Mouse (Mus musculus): Measurements from ENCODE around the gene Dnaaf3. TPM values are rescaled to one million over a fixed set of nuclear protein-coding genes. Genes with fewer than 3 reads are reported as not detected.

Dnaaf3 gene
- polyA plus RNA-seq, 1 experiment = 1.4 TPM

GRCm38 (mm10) chr7:4523205-4524130 is 8.8 kb downstream of the Dnaaf3 start:
- no peak for DNase-seq (ENCODE audit: extremely low spot score in 1 of 2, low spot score in 1 of 2)

GRCm38 (mm10) chr7:4522292-4522691 is 10.0 kb downstream of the Dnaaf3 start:
- no peak for DNase-seq (ENCODE audit: extremely low spot score in 1 of 2, low spot score in 1 of 2)

GRCm38 (mm10) chr7:4521231-4522003 is 10.8 kb downstream of the Dnaaf3 start:
- no peak for DNase-seq (ENCODE audit: extremely low spot score in 1 of 2, low spot score in 1 of 2)

- DNase-seq (ENCODE audit: extremely low spot score in 1 of 2, low spot score in 1 of 2) = no peak
These were observed 13.8 kb downstream of the Dnaaf3 start for GRCm38 (mm10) chr7:4518487-4518886.

GRCm38 (mm10) chr7:4516332-4517050 is 15.8 kb downstream of the Dnaaf3 start, which contains the start of gene Tnnt1:
Gene Tnnt1 (minus strand): TSS chr7:4516382.
- no peak for DNase-seq (ENCODE audit: extremely low spot score in 1 of 2, low spot score in 1 of 2)

GRCm38 (mm10) chr7:4515853-4516252 is 16.4 kb downstream of the Dnaaf3 start:
- no peak for DNase-seq (ENCODE audit: extremely low spot score in 1 of 2, low spot score in 1 of 2)

- no peak for DNase-seq (ENCODE audit: extremely low spot score in 1 of 2, low spot score in 1 of 2)
These were observed 18.2 kb downstream of the Dnaaf3 start for GRCm38 (mm10) chr7:4513829-4514712.

- peak in 1 of 2 experiments; percentile 51 for DNase-seq (ENCODE audit: extremely low spot score in 1 of 2, low spot score in 1 of 2)
These were observed 19.0 kb downstream of the Dnaaf3 start for GRCm38 (mm10) chr7:4513236-4513635.

- no peak for DNase-seq (ENCODE audit: extremely low spot score in 1 of 2, low spot score in 1 of 2)
These were observed 20.6 kb downstream of the Dnaaf3 start for GRCm38 (mm10) chr7:4511489-4512224.

GRCm38 (mm10) chr7:4509863-4510608 is 22.2 kb downstream of the Dnaaf3 start:
- peak in 1 of 2 experiments; percentile 71 for DNase-seq (ENCODE audit: extremely low spot score in 1 of 2, low spot score in 1 of 2)

GRCm38 (mm10) chr7:4508739-4509116 is 23.5 kb downstream of the Dnaaf3 start:
- DNase-seq (ENCODE audit: extremely low spot score in 1 of 2, low spot score in 1 of 2) = no peak

- peak; percentile 44 to 65 for DNase-seq (ENCODE audit: extremely low spot score in 1 of 2, low spot score in 1 of 2)
These were observed 24.1 kb downstream of the Dnaaf3 start for GRCm38 (mm10) chr7:4508062-4508738.

GRCm38 (mm10) chr7:4507220-4507619 is 25.0 kb downstream of the Dnaaf3 start:
- DNase-seq (ENCODE audit: extremely low spot score in 1 of 2, low spot score in 1 of 2) = no peak

- no peak for DNase-seq (ENCODE audit: extremely low spot score in 1 of 2, low spot score in 1 of 2)
These were observed 27.4 kb downstream of the Dnaaf3 start for GRCm38 (mm10) chr7:4504646-4505435.

- DNase-seq (ENCODE audit: extremely low spot score in 1 of 2, low spot score in 1 of 2) = no peak
These were observed 28.4 kb downstream of the Dnaaf3 start for GRCm38 (mm10) chr7:4503858-4504257.

GRCm38 (mm10) chr7:4503100-4503499 is 29.2 kb downstream of the Dnaaf3 start:
- DNase-seq (ENCODE audit: extremely low spot score in 1 of 2, low spot score in 1 of 2) = no peak
